Mouse (Mus musculus) C2C12 (cell line): ENCODE data around the gene Susd4.

ENCODE experiments used
- CTCF ChIP-seq: IDR thresholded peaks from one replicate; pipeline ENCODE4 v1.5.1; 2011; ENCODE audit not compliant: control insufficient read depth, insufficient read depth, insufficient read length
- MAX ChIP-seq: IDR thresholded peaks from one replicate; pipeline ENCODE4 v1.6.1; 2011; ENCODE audit warnings: mild to moderate bottlenecking, control low read depth

DNA sequence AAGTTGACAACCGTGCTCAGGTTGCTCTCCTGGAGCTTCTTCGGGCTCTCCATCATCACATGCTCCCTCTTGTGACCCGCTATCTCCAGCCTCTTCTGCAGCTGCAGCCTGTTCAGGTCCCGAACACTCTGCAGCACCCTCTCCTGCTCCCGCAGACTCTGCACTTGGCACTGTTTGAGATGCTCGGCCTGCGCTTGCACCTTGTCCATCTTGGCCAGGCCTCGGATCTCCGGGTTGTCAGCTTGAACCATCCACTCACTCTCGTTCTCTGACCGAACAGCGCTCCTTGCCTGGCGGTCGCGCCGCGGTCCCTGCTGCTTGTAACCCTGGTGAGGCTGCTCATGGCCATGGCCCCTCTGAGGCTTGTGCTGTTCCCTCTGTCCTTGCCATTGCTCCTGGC, 15.8 kb upstream of the Susd4 start:
- TF ChIP-seq CTCF (no peak), MAX (no peak)
